Mouse (Mus musculus) intestine, embryonic 15.5 days (tissue): Measurements from ENCODE around the gene Lipt1. TPM values are rescaled to one million over a fixed set of nuclear protein-coding genes. Genes with fewer than 3 reads are reported as not detected.

Experiments used
- ATAC-seq: fragments of 200-750 bp; cut with Nextera tagmentation; 2 replicates; pipeline ENCODE4 v1.8.0; 2017; ENCODE audit warnings: moderate TSS enrichment, moderate library complexity
- H3K27ac ChIP-seq: fragments of 300-500 bp; sonication (generic); 2 replicates; pipeline ENCODE4 v1.5.1; 2015; ENCODE audit warnings: mild to moderate bottlenecking, inconsistent platforms
- H3K27me3 ChIP-seq: fragments of 300-500 bp; sonication (generic); replicated peaks from 2 replicates; pipeline ENCODE4 v1.6.1; 2015; ENCODE audit warnings: inconsistent platforms
- H3K36me3 ChIP-seq: fragments of 300-500 bp; sonication (generic); 2 replicates; pipeline ENCODE4 v1.6.1; 2015; ENCODE audit warnings: inconsistent platforms
- H3K4me1 ChIP-seq: fragments of 300-500 bp; sonication (generic); replicated peaks from 2 replicates; pipeline ENCODE4 v1.6.1; 2015; ENCODE audit warnings: inconsistent platforms
- H3K4me2 ChIP-seq: fragments of 300-500 bp; sonication (generic); replicated peaks from 2 replicates; pipeline ENCODE4 v1.6.1; 2015; ENCODE audit warnings: mild to moderate bottlenecking, inconsistent platforms
- H3K4me3 ChIP-seq: fragments of 300-500 bp; sonication (generic); replicated peaks from 2 replicates; pipeline ENCODE4 v1.5.1; 2015; ENCODE audit warnings: inconsistent platforms
- H3K9ac ChIP-seq: fragments of 300-500 bp; sonication (generic); 2 replicates; pipeline ENCODE4 v1.6.1; 2015; ENCODE audit warnings: inconsistent platforms
- H3K9me3 ChIP-seq: fragments of 300-500 bp; sonication (generic); 2 replicates; pipeline ENCODE4 v1.6.1; 2016; ENCODE audit warnings: inconsistent platforms
- WGBS: fragments of 180-500 bp; shearing (Covaris S2); methylation state at CpG from one replicate; pipeline ENCODE4 v1.1.7; 2015; 5-methylcytosine and 5-hydroxymethylcytosine counted together
- polyA plus RNA-seq: library from polyadenylated mRNA; unstranded; fragments of >200 nt; fragmentation: Nextera tagmentation; extraction: Ambion mirVana; gene quantifications from 2 replicates; pipeline ENCODE4 v1.2.1, GENCODE M21; 2015

Gene Lipt1
- polyA plus RNA-seq, 1 experiment from 2014 or later: 11.4 TPM

GRCm38 (mm10) chr1:37912751-37913150 is 41.2 kb downstream of the Lipt1 start:
- H3K9ac ChIP-seq: no peak overlapping the region
- H3K4me2 ChIP-seq: no peak overlapping the region
- H3K27me3 ChIP-seq: no peaks in the 10 kb centered on the region; the same call in 1 of the 2 replicates
- no peak overlapping the region for H3K4me3 ChIP-seq
- WGBS: 83% methylated on average over 2 of the region's 2 CpGs
- H3K9me3 ChIP-seq: no peaks in the 10 kb centered on the region
- no peak for ATAC-seq
- no peaks in the 10 kb centered on the region for H3K4me1 ChIP-seq
- H3K27ac ChIP-seq: no peak overlapping the region
- H3K36me3 ChIP-seq: no peaks in the 10 kb centered on the region

GRCm38 (mm10) chr1:37916393-37916792 is 44.9 kb downstream of the Lipt1 start, which contains the start of gene Lyg2:
TSS of gene Lyg2 (minus strand) at chr1:37916493.
- ATAC-seq: no peak
- Histone ChIP-seq H3K27me3 (no peaks in the 10 kb centered on the region; the same call in 1 of the 2 replicates), H3K36me3 (no peaks in the 10 kb centered on the region), H3K4me1 (no peaks in the 10 kb centered on the region), H3K9me3 (no peaks in the 10 kb centered on the region), H3K4me2 (no peak within 1 kb of the TSS), H3K4me3 (no peak within 1 kb of the TSS), H3K27ac (no peak within 1 kb of the TSS), H3K9ac (no peak within 1 kb of the TSS)
- 74% methylated on average over 5 of the region's 5 CpGs for WGBS

GRCm38 (mm10) chr1:37917666-37918065 is 46.1 kb downstream of the Lipt1 start:
- no peaks in the 10 kb centered on the region; the same call in 1 of the 2 replicates for H3K27me3 ChIP-seq
- no peak overlapping the region for H3K4me2 ChIP-seq
- no peak for ATAC-seq
- H3K4me3 ChIP-seq: no peak overlapping the region
- H3K27ac ChIP-seq: no peak overlapping the region
- no peaks in the 10 kb centered on the region for H3K4me1 ChIP-seq
- H3K36me3 ChIP-seq: no peaks in the 10 kb centered on the region
- no peaks in the 10 kb centered on the region for H3K9me3 ChIP-seq
- 54% methylated on average over 13 of the region's 13 CpGs for WGBS
- no peak overlapping the region for H3K9ac ChIP-seq

DNA sequence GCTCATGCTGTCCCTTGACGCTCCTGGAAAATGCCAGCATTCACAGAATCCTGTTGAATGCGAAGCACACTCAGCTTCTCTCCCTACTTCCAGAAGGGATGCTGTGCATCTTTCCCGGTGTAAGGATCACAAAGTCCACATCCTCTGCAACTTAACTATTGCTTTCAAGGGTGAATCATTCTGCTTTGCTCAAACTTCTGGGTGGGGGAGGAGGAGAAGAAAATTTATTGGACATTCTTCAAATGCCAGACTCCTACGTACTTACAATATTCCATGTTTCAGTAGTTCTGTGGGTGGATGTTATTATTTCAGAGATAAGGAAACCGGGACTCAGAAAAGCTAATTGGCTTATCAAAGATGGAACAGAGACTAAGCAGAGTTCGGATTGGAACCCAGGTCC is 46.6 kb downstream of the Lipt1 start:
- H3K4me1 ChIP-seq: no peaks in the 10 kb centered on the region
- H3K27me3 ChIP-seq: no peaks in the 10 kb centered on the region; the same call in 1 of the 2 replicates
- H3K27ac ChIP-seq: no peak overlapping the region
- 50% methylated on average over 6 of the region's 6 CpGs for WGBS
- no peak overlapping the region for H3K4me3 ChIP-seq
- no peak overlapping the region for H3K4me2 ChIP-seq
- H3K9ac ChIP-seq: no peak overlapping the region
- H3K36me3 ChIP-seq: no peaks in the 10 kb centered on the region
- ATAC-seq: no peak
- no peaks in the 10 kb centered on the region for H3K9me3 ChIP-seq

DNA sequence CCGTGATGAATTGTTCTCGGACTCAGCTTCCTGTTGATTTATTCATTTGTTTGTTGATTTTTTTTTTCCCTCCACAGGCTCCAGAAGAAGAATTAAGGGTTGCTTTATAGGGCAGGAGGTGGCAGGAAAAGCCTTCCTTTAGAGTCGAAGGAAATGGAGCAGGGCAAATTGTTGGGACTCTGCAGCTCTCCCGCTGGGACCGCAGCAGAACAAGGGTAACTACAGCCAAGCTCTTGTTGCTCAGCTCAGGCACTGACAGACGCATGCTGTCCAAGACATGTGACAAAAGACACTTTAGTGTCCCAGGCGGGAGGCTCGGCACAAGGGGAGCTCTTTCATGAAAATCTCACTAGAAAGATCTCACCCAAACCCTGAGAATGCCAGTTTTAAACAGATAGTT is 51.0 kb downstream of the Lipt1 start:
- Histone ChIP-seq H3K4me3 (no peak overlapping the region), H3K36me3 (no peaks in the 10 kb centered on the region), H3K9me3 (no peaks in the 10 kb centered on the region), H3K27me3 (no peaks in the 10 kb centered on the region), H3K4me2 (no peak overlapping the region), H3K27ac (no peak overlapping the region), H3K4me1 (no peaks in the 10 kb centered on the region), H3K9ac (no peak overlapping the region)
- no peak for ATAC-seq
- 55% methylated on average over 8 of the region's 8 CpGs for WGBS

Other genes starting within 250 kb of the Lipt1 start
- gene 2010300C02Rik, start 151.7 kb upstream of the Lipt1 start, polyA plus RNA-seq: 14.0 and 14.2 TPM in 2 replicates
- gene Tsga10, start 5.3 kb upstream of the Lipt1 start, polyA plus RNA-seq: 4.5 and 4.7 TPM in 2 replicates
- 29.7 and 29.8 TPM in 2 replicates for gene Mitd1, start 18.7 kb downstream of the Lipt1 start, polyA plus RNA-seq
- 255 and 258 TPM in 2 replicates for gene Mrpl30, start 18.7 kb downstream of the Lipt1 start, polyA plus RNA-seq
- gene Lyg2, start 44.8 kb downstream of the Lipt1 start, polyA plus RNA-seq: not detected in 2 replicates
- not detected in 2 replicates for gene Lyg1, start 86.0 kb downstream of the Lipt1 start, polyA plus RNA-seq
- gene Txndc9, start 126.2 kb downstream of the Lipt1 start, polyA plus RNA-seq: 130 and 146 TPM in 2 replicates
- 26.2 and 28.7 TPM in 2 replicates for gene Eif5b, start 126.3 kb downstream of the Lipt1 start, polyA plus RNA-seq